Mouse (Mus musculus): ENCODE data around the gene Slc16a7.

DNA sequence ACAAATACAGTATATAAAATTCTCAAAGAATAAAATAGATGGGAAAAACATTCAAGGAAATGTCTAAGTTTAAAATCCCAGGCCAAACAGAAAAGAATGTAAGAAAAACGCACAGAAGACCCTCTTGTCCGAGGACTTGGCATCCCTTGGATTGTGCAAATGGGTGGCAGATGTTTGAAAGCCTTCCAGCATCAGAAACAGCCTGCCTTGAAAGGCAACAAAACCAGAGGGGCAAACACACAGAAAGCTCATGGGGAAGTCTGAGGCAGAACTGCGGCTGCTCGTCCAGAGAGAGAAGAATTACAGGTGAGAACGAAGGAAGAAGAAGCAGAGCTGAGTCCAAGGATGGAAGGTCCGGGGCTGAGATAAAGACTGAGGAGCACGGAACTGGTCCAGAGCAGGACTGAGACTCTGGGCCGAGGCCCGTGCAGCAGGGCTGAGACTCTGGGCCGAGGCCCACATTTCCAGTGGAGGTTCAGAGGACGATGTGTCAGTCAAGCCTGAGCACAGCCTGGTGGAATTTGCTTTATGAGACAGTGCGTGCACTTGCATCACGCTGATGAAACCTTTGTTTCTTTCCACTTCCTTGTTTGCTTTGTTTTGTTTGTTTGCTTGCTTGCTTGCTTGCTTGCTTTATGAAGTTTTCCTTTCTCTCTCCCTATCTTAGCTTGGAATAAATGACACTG is 65.0 kb downstream of the Slc16a7 start:
- TF ChIP-seq CTCF (IDR thresholded peaks at IDR 0.05; ENCODE audit: control insufficient read depth, insufficient read depth, insufficient read length) = no peak
- no peak for TF ChIP-seq MAX (IDR thresholded peaks at IDR 0.05)
- no peak for TF ChIP-seq MYOD1 (IDR thresholded peaks at IDR 0.05; ENCODE audit: control insufficient read depth, insufficient read length, low read depth)
- no peak for TF ChIP-seq USF1 (IDR thresholded peaks at IDR 0.05; ENCODE audit: low read depth)

All from C2C12 (cell line).